Mouse (Mus musculus) layer of hippocampus, adult 11-12 months (tissue): ENCODE data around the gene Olfr547.
"Not testable (repeated sequence)": the region's sequence is repeated elsewhere in the genome, so short reads cannot be mapped to it uniquely, and the experiment has no call there.

Experiments used
- DNase-seq: peaks from one replicate; pipeline ENCODE4 v3.0.0; 2022; ENCODE audit warnings: low spot score

Olfr547 gene

DNA sequence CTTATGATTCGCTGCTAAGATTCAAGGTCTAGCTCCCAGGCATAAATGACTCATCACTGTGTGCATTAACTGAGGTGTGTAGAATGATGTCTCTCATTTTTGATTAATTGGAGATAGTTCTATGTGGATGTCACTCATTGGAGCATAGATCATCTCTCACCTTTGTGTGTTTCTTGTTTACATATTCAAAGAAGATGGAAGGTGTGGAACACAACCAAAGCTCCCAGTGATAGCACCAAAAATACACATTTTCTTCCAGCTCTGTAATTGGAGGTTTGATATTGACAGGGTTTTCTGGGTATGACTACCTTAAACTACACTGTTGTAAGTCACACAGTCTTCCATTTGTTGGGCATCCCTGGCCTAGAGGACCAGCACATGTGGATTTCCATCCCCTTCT is at the start of gene Olfr547:
TSS of gene Olfr547 (plus strand) at position 301 of the 400 bp plus-strand sequence.
- DNase-seq, result no peak

DNA sequence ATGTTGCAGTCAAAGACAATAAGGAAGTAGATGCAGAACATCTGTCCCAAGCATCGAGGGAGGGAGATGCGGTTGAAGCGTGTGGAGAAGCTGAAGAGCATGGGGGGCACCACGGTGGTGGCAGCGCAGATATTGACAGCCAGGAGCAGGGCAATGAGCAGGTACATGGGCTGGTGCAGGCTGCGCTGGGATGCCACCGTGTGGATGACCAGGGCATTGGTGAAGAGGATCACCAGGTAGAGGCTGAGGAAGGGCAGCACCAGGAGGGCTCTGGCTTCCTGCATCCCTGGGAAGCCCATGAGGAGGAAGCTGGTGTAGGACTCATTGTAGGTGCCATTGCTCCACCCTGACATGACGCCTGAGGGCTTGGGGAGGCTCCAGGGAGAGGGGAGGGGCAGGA is 49.8 kb upstream of the Olfr547 start:
- not testable (repeated sequence) for DNase-seq

DNA sequence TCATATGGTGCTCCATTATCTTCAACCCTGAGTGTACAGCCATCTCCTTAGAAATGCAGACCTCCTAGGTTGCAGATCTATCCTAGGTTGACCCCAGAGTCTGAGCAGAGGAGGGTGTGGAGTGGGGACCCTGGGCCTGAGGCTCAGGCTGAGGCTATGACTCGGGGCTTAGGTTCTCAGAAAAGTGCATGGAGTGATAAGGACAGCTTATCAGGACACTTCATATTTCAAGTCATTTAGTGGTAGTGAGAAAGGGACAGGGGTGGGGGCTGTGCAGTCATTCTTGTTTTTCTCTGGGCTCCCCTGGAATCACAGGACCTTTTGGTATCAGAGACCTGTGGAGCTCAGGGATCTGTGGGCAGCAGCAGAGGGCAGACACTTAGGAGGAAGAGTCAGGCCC is 48.4 kb upstream of the Olfr547 start:
- no peak for DNase-seq

DNA sequence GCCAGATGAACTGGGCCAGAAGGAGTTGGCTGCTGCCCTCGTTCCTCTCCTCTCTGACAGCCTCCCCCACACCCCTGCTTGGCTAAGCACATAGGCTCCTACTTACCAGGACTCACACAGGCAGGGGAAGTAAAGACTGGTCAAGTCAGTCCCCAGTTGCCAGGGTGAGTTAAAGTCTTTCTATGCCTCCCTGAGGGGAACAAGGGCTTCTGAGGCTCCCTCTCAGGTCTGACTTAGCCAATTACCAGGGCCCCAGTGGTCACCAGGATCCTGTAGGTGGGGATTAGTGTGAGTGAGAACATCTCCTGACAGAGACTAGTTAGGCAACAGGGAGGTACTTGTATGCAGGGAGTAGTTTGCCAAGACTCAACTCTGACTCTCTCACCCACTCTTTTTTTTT is 46.4 kb upstream of the Olfr547 start, which contains the start of gene Olfr544:
TSS of gene Olfr544 (minus strand) at position 153 of the 400 bp plus-strand sequence.
- DNase-seq, result no peak

DNA sequence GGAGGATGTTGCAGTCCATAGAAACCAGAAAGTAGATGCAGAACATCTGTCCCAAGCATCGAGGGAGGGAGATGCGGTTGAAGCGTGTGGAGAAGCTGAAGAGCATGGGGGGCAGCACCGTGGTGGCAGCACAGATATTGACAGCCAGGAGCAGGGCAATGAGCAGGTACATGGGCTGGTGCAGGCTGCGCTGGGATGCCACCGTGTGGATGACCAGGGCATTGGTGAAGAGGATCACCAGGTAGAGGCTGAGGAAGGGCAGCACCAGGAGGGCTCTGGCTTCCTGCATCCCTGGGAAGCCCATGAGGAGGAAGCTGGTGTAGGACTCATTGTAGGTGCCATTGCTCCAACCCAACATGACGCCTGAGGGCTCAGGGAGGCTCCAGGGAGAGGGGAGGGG is 40.1 kb upstream of the Olfr547 start:
- not testable (repeated sequence) for DNase-seq

DNA sequence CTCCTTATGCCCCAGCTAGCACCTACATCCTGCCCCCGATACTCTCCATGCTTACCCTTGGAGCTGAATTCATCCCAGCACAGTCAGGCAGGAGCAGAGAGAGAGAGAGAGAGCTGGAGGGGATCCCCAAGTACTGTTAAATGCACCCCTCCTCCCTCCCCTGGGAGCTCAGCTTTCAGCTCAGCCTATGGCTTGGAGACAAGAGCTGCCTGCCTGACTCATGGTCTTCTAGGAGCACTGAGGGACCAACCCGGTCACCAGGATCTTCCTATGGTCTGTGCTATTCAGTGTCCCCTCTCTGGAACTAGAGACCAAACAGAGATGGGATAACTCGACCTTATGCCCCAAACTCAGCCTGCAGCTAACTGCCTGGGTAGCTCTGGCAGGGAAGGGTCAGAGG is 35.1 kb upstream of the Olfr547 start, which contains the start of gene Olfr545:
TSS of gene Olfr545 (minus strand) at position 101 of the 400 bp plus-strand sequence.
- DNase-seq, result no peak

DNA sequence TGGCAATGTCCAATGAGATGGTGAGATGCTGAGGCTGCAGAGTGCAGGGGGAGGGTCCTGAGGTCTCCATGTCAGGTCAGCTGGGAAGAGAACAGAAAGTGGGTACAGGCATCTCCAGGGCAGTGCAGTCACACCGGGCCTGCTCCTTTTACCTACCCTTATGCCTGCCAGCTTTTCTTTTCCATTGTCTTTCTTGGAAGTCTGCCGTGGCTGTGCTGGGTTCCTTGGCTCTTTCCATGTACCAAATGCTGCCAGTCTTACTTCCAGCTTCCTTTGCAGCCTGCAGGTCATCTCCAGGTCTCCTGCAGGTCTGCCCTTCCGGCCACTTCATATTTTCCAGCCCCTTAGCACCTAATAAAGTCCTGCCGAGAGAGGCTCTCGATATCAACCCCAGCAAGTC is 32.6 kb upstream of the Olfr547 start:
- no peak for DNase-seq

DNA sequence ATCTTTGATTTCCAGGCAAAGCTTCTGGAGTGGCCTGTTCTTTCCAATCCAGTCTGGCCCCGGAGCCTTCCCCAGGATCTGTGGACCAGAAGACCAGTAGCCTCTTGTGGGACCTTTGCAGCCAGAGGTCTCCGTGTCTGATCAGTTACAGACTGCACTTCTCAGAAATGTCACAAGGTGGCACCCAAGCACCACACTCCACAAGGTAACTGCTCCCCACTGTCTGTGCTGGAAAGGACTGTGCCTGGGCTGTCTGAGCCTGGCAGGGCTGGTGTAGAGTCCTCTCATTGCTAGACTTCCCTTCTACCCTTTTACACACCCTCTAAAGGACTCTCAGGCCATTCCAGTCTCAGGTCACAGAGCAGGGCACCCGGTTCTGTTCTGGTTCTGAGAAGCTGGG is 27.7 kb upstream of the Olfr547 start:
- DNase-seq, result peak; percentile 82

DNA sequence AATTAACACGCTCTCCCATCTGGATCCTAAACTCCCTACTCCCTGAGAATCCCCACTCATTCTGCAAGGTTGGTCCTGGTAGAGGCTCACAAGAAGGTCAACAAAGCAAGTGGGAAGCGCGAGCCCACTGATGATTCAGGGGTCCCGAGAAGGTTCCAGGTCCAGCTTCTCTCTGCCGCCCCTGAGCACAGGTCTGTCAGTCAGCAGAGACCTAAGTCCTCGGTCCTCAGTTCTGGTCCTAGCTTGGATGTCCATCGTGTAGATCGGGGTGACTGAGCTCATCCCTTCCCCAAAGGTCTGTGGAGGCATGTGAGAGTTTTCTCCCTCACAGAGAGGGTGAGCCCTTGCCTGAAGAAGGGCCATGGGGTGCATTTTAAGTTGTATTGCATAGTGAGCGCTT is 26.5 kb upstream of the Olfr547 start:
- DNase-seq, result no peak

DNA sequence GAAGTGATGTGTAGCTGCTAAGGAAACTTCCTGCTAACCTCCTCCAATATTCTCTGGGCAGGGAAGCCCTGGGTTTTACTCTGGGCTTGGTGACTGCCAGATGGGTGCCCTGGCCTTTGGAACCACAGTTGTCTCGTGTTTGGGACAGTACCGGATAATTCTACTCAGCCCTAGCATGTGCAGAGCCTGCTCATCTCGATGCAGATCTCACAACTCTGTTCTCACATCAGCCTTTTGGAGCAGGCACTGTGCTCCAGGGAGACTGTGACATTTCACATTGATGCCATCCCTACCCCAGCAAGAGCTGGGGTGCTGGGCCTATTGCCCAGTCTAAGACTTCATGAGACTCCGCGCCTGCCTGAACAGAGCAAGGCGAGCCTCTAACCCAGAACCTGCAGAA is 25.9 kb upstream of the Olfr547 start:
- DNase-seq, result no peak

DNA sequence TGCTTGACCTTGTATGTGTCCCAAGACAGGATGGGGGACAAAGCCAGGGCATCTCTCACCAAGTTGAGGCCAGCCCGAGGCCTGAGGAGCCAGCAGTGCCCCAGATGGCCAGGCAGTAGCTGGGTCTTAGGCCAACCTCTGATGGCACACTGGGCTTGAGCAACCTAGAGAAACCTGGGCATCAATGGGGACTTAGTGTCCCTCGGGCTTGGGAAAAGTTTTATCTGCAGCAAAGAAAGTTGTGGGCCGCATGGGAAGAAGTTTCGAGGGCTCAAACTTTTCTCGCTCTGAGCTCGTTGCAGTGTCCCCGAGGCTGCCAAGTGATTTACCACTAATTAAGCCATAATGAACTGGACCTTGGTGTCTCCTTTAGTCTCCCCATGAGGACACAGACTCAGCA is 24.8 kb upstream of the Olfr547 start:
- DNase-seq, result no peak

DNA sequence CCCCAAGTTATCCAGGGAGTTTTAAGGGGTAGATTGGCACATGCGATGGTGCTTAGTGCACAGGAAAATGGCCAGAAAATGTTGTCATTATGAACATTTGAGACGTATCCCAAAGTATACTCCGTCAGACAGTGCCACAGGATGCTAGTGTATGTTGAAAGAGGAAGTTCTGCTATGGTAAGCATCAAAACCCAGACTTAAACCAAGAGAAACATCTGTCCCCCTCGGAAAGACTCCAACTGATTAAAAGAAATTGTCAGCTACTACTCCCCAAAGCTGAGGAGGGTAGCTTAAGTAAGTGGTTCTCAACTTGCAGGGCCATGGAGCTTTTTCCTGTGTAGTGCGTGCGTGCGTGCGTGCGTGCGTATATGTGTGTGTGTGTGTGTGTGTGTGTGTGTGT is 22.6 kb upstream of the Olfr547 start:
- no peak for DNase-seq

DNA sequence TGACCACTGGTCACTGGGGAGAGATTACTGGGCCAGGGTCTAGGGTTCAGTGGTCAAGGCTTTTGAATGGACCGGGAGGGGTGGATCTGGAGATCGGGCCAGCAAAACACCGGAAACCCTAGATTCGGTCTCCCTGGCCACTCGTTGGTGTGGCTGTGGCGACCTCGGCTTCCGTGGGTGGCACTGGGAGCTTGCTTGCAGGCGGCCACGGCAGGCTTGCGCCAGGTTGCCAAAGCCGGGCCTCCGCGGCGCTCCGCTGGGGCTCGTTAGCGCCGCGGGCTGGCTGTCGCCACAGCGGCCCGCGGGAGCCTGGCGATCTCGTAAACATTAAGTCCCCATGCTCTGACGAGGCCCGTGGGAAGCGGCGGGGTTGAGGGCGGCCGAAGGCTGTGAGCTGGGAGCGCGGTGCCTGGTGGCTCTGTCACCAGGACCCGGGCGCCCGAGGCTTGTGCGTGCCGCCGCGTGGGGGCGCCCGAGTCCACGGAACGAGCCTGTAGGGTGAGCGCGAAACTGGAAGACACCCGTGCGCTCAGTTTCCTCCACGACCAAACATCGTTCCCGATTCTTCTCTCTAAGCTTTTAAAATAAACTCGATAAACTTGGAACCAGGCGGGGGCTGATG is 21.6 kb upstream of the Olfr547 start:
- peak; percentile 86 for DNase-seq

DNA sequence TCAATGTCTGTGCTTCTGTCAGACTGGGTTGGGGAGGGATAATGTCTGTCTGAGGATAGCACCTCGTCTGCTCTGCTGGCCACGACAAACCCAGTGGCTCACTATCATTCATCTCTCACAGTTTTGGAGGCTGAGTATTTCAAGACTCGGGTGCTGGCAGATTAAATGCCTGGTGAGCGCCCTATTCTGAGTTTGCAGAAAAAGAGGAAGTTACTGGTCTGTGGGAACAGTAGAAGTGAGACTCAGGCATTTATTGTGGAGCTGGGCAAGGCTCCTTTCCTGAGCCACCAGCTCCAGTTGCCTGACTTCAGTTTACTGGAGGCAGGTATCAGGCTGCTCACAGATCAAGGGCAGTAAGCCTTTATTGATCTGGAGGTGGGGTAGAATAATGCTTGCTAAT is 20.4 kb upstream of the Olfr547 start:
- no peak for DNase-seq

DNA sequence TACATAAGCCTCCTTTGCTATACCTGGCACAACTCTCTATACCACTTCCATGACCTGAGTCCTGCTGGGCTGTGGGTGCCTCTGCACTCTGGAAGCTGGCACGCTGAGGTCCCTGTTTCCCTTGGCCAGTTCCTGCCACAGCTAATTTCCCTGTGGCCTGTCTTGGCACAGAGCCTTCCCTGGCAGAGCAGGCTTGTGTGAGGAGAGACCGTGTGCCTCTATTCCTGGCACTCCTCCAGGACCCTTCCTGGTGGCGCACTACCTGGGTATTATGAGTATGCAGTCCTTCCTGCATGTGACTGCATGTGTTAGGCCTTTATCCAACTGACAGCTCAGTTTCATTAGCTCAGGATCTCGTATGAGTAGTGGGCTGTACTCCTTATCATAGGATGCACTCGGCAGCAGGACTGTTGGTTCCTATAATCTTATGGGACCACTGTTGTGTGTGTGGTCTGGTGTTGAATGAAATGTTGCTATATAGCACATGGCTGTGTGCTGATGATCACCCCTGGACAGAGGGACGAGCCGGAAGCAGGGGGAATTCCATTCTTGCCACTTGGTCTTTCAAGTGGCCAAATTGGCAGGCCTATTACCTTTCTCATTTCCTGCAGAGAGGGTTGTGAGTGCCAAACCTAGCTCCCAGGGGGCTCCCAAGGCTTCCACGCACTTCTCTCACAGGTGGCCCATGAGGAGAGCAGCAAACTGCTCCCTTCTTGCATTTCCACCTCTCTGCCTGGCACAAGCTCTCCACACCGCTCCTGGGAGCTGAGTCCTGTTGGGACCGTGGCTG is 18.1 kb upstream of the Olfr547 start:
- no peak for DNase-seq

DNA sequence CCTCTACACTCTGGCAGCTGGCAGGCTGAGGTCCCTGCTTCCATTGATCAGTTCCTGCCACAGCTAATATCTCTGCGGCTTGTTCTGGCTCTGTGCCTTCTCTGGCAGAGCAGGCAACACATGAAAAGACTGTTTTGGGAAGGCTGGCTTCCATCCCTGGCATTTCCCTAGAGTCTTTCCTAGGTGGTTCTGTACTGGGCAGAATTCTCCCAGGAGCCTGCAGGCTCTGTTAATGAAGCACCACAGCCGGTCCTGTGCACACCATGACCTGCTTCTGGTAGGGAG is 17.6 kb upstream of the Olfr547 start:
- DNase-seq, result no peak

DNA sequence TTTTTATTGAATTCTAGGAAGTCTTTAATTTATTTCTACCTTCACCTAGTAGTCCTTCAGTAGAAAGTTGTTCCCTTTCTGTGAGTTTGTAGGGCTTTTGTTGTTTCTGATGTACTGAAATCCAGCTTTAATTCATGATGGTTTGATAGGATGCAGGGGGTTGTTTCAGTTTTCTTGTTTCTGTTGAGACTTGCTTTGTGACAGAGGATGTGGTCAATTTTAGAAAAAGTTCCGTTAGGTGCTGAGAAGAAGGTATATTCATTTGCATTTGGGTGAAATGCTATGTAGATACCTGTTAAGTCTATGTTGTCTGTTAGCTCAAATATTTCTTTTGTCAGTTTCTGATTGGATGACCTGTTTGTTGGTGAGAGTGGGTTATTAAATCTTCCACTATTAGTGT is 5.5 kb upstream of the Olfr547 start:
- no peak for DNase-seq

DNA sequence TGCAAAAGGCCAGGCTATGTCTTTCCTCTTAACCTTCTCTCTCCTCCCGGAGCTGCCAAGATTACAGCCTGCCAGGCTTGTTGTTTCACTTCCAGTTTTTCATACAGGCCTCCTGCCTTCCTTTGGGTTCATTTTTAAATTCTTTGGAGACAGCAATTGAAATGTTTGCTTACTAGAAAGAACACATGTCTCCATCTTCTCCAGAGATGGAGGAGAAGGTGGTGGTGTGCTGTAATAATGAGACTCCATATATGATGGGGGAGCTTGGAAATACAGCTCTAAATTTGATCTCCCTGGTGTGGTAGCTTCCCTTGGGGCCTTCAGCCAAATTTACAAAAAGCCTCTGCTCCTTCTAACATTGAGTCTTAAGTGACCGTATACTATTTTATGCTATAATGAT is 6.0 kb downstream of the Olfr547 start, which contains the start of gene Olfr548-ps1:
TSS of gene Olfr548-ps1 (plus strand) at position 301 of the 400 bp plus-strand sequence.
- no peak for DNase-seq

DNA sequence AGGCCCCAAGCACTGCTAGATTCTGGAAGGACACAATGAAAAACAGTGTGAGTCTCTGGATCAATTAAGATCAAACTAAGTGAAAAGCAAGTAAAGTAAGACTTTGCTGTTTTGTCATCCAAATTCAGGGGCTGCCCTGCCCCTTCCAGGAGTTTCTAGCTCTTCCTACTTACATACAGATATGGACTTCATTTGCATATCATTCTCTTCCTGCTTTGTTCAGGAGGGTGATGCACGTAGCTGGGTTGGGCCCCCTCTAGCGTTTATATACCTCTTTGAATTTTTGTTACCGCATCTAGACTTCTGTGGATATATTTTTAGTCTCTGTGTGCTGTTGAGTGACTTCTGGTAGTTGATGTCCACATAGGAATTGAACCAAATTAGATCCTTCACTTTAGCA is 6.7 kb downstream of the Olfr547 start:
- no peak for DNase-seq

DNA sequence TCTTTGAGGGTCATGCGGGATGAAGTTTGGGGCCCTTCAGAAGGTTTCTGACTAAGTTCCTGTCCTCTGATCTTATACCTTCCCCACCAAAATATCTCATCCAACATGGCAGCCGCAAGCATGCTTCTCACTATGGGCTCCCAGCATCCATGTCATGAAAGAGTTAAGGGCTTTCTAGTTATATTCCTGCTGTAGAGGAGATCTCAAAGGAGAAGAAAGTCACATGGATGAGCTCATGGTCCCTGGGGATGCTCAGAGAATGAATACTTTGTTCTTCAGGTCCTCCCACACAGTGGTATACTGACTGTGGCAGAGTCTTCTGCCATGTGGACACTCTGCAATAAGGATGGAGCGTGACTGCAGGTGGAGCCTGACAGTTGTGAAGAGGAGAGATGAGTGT is 15.0 kb downstream of the Olfr547 start, which contains the start of gene Olfr549:
TSS of gene Olfr549 (plus strand) at position 301 of the 400 bp plus-strand sequence.
- no peak for DNase-seq

DNA sequence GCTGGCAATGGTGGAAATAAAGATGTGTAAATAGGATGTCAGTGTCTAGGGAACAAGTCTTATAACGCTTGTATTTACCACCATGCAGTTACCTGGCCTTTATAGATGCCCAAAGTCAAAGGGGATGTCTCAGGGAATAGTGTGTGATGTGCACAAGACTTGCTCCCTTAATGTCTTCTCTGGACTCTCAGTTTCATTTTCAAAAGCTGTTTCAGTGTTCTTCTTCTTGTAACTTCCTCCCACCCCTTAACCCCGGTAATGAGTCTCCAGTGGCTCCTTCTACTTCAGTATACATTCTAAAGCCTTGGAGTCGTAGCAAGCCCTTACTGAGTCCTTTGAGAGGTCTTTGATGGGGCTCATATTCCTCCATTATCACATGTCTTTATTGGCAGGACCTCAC is 18.7 kb downstream of the Olfr547 start:
- DNase-seq, result no peak

DNA sequence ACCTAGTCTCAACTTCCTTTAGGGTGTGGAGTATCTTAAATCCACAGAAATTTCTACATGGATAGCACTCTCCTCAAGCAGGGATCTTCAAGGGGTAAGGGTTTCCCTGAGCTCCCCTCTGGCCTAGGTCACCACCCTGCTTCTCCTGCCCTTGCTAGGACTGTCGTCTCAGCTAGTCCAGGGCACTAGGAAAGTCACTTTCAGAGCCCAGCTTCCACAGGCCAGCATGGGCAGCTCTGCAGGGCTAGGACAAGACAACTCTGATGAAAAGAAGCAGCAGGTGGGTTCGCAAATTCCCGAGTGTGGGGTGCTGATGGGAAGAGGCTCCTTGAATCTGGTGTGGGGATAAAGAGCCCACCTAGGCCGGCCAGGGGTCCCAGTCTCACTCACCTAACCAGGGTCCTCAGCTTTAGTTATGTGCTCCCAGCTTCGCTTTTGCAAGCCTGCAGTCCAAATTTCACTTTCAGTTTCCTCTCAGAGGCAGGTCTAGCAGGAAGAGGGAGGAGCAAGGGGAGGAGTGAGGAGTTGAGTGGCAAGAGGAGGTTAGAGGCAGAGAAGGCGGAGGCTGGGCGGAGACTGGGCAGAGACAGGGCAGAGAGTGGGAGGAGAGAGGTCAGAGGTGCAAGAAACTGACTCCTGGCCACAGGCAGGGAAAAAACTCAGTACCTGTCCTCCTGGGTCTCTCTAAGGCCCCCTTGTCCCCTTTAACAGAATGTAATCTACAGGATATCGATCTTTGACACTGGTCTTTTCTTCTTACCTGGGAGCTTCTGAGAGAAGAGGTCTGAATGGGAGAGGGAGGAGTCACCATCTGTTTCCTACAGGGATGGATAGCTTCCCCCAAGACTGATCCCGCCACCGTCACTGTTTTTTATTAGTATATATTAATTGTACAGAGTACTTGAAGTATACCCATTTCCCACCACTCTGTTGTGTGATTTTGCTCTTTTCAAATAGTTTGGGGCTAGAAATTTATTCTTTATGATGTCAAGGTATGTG is 30.7 kb downstream of the Olfr547 start, which contains the start of gene Trim21:
TSS of gene Trim21 (minus strand) at position 488 of the 999 bp plus-strand sequence.
- DNase-seq, result peak; percentile 68
